Mouse (Mus musculus) erythroblast, embryonic 14.5 days (primary cell): ENCODE results near the gene Car6.

Source experiments
- GATA1 ChIP-seq: IDR thresholded peaks from 2 replicates; pipeline ENCODE4 v1.6.1; 2012; ENCODE audit warnings: low read length, inconsistent platforms, mixed read lengths
- TAL1 ChIP-seq: IDR thresholded peaks from 3 replicates; pipeline ENCODE4 v1.6.1; 2012; ENCODE audit warnings: low read length, inconsistent platforms, mixed read lengths

GRCm38 (mm10) chr4:150172107-150172506, 29.0 kb downstream of the Car6 start:
- TF ChIP-seq TAL1 (no peak), GATA1 (no peak)
